Mouse (Mus musculus) adrenal gland, adult 18-20 months (tissue): ENCODE data around the gene Olfr1016. TPM values are rescaled to one million over a fixed set of nuclear protein-coding genes. Genes with fewer than 3 reads are reported as not detected.

Experiments
- DNase-seq, 2 experiments: peaks; one replicate each; pipeline ENCODE4 v3.0.0; 2021 to 2022; ENCODE audit warnings: low spot score in 2 of 2
- long read RNA-seq, 2 experiments: library from polyadenylated mRNA; stranded (forward); transcript quantifications; one replicate each; pipeline ENCODE4 v2.0.0; 2021
- total RNA-seq, 2 experiments: library from RNA; stranded (reverse); gene quantifications; 1 replicate in 1 of 2; 2 replicates in 1 of 2; pipeline ENCODE4 v1.2.3; 2021

The Olfr1016 gene
- not detected for total RNA-seq
- long read RNA-seq, experiment 1, result 0 reads
- long read RNA-seq, experiment 2, result 0 reads

- no peak for DNase-seq
These were observed at the start of gene Olfr1016 for GRCm38 (mm10) chr2:85802444-85802843. Olfr1016 (minus strand) TSS chr2:85802544.

- DNase-seq, result no peak
These were observed 44.4 kb upstream of the Olfr1016 start, which contains the start of gene Olfr1020 for GRCm38 (mm10) chr2:85846730-85847129. Olfr1020 (plus strand) TSS chr2:85847030.

GRCm38 (mm10) chr2:85845383-85845782 lies 43.0 kb upstream of the Olfr1016 start, which contains the start of gene Olfr1019:
Olfr1019 (minus strand) TSS chr2:85845483.
- no peak for DNase-seq

- no peak for DNase-seq
These were observed 15.8 kb upstream of the Olfr1016 start, which contains the start of gene Olfr1018 for GRCm38 (mm10) chr2:85818179-85818578. Olfr1018 (plus strand) TSS chr2:85818479.

GRCm38 (mm10) chr2:85804501-85804900 lies 2.2 kb upstream of the Olfr1016 start:
- DNase-seq, result no peak

GRCm38 (mm10) chr2:85792331-85792730 lies 10.0 kb downstream of the Olfr1016 start:
- no peak for DNase-seq

DNA sequence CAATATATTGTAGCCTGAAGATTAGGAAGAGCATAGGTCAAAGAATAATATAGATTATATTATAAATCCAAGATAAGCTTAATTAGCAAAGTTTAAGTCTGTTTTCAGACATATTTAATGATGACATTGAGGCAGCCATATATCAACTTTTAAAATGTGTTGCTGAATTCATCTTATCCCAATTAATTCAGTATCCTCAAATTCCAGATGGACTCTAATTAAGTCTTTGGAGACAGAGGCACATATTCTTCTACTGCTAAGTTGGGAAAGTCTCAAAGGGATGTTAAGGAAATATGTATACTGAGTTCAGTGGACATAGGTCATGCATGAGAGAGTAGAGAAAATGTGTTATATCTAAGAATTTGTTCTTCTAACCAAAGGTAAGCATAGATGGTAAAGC lies 20.6 kb downstream of the Olfr1016 start, which contains the start of gene Olfr1015:
Gene Olfr1015, plus strand, starts transcription at position 301 of the 400 bp plus-strand sequence.
- no peak for DNase-seq

DNA sequence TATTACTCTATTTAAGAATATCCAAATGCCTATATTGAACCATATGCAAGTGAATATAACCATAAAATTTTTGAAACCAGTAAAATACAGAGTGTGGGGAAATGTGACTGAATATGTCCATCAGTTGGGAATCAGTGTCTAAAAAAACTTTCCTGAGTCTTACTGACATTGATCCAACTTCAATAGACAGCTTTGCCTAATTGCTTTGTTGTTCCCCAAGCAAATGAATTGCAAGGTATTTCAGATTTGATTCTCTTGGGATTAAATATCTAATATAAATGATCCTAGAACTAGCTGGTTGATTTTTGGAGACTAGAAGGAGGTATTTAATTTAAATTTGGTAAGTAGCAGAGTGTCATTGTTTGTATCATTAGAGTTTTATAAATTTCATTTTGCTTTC lies 29.9 kb downstream of the Olfr1016 start, which contains the start of gene Olfr1014:
Gene Olfr1014, plus strand, starts transcription at position 301 of the 400 bp plus-strand sequence.
- DNase-seq, result no peak

DNA sequence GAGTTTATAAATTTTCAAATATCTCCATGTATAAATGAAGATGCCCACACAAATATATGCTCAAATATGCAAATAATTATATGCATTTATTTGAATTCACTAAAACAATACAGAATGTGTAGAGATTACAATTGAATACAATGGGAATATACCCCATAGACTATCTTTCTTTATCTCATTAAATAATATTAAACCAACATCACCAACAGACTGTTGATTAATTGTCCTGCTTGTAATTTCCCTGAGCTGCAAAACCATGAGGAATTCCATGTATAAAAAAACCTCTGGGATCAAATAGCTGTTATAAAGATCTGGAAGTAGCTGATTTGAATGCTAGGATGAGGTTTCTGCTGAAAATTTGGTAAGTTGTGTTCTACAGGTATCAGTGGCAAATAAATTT lies 35.5 kb downstream of the Olfr1016 start, which contains the start of gene Olfr1013:
Gene Olfr1013, plus strand, starts transcription at position 301 of the 400 bp plus-strand sequence.
- no peak for DNase-seq

GRCm38 (mm10) chr2:85762666-85763065 lies 39.7 kb downstream of the Olfr1016 start, which contains the start of gene Olfr1012:
Olfr1012 (minus strand) TSS chr2:85762766.
- no peak for DNase-seq

GRCm38 (mm10) chr2:85753822-85754221 lies 48.5 kb downstream of the Olfr1016 start:
- no peak for DNase-seq

Other genes starting within 250 kb of the Olfr1016 start
- gene Olfr996, start 223.3 kb downstream of the Olfr1016 start, total RNA-seq, result not detected
- gene Olfr998, start 213.6 kb downstream of the Olfr1016 start, total RNA-seq, result not detected
- gene Olfr1000, start 190.6 kb downstream of the Olfr1016 start, total RNA-seq, result not detected
- gene Olfr1002, start 151.8 kb downstream of the Olfr1016 start, total RNA-seq, result not detected
- gene Olfr154, start 138.1 kb downstream of the Olfr1016 start, total RNA-seq, result not detected
- not detected for gene Olfr1006, start 123.8 kb downstream of the Olfr1016 start, total RNA-seq
- not detected for gene Olfr1008, start 113.1 kb downstream of the Olfr1016 start, total RNA-seq
- not detected for gene Olfr1009, start 87.1 kb downstream of the Olfr1016 start, total RNA-seq
- not detected for gene Olfr1012, start 39.8 kb downstream of the Olfr1016 start, total RNA-seq
- not detected for gene Olfr1013, start 35.4 kb downstream of the Olfr1016 start, total RNA-seq
- not detected for gene Olfr1014, start 29.8 kb downstream of the Olfr1016 start, total RNA-seq
- not detected for gene Olfr1015, start 20.5 kb downstream of the Olfr1016 start, total RNA-seq
- not detected for gene Olfr1018, start 15.9 kb upstream of the Olfr1016 start, total RNA-seq
- not detected for gene Olfr1019, start 42.9 kb upstream of the Olfr1016 start, total RNA-seq
- not detected for gene Olfr1020, start 44.5 kb upstream of the Olfr1016 start, total RNA-seq
- not detected for gene Olfr1022, start 66.0 kb upstream of the Olfr1016 start, total RNA-seq
- not detected for gene Olfr1023, start 83.1 kb upstream of the Olfr1016 start, total RNA-seq
- gene Olfr1024, start 102.5 kb upstream of the Olfr1016 start, total RNA-seq, result not detected
- gene Olfr1025-ps1, start 112.6 kb upstream of the Olfr1016 start, total RNA-seq, result not detected
- gene Olfr1026, start 119.0 kb upstream of the Olfr1016 start, total RNA-seq, result not detected
- gene Olfr1028, start 147.9 kb upstream of the Olfr1016 start, total RNA-seq, result not detected
- under 1 TPM in 1 of 2 experiments, not detected in 1; 0.30 TPM for gene Olfr1029, start 171.4 kb upstream of the Olfr1016 start, total RNA-seq
- not detected for gene Olfr1030, start 176.7 kb upstream of the Olfr1016 start, total RNA-seq
- gene Olfr1031, start 187.8 kb upstream of the Olfr1016 start, total RNA-seq, result not detected
- not detected for gene Olfr1032, start 203.0 kb upstream of the Olfr1016 start, total RNA-seq
- gene Olfr1033, start 218.1 kb upstream of the Olfr1016 start, total RNA-seq, result 1 to 10 TPM; 3.5 to 4.1 TPM
- gene Olfr1034, start 243.3 kb upstream of the Olfr1016 start, total RNA-seq, result under 1 TPM; 0.10 to 0.27 TPM